Mouse (Mus musculus) central nervous system, embryonic 18 days (tissue): ENCODE measurements around the gene Gm16867. TPM values are rescaled to one million over a fixed set of nuclear protein-coding genes. Genes with fewer than 3 reads are reported as not detected.

Experiments used
- polyA plus RNA-seq: library from polyadenylated mRNA; depleted of rRNA; stranded (reverse); fragments of >200 nt; gene quantifications from 2 replicates; pipeline ENCODE4 v1.2.3, GENCODE M21; 2012; rRNA removed

Gene Gm16867
- polyA plus RNA-seq, result 0.04 and 0.06 TPM in 2 replicates

DNA sequence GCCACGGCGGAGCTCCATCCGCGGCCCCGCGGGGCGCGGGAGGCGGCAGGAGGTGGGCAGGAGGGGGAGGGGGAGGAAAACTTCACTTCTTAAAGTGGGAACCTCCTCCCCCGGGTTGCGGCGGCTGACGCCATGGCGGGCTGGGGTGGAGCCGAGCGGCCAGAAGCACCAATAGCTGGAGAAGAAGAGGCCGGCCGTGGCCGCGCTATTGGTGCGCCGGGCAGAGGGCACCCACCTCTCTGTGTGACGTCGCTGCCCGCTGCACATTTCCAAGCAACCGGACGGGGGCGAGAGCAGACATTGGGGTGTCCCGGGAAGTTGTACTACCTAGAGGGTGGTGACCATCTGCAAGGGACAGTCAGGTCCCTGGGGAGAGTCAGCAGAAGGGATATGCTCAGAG, at the start of gene Gm16867:
Gene Gm16867 (minus strand): TSS at position 189 of the 400 bp plus-strand sequence.

DNA sequence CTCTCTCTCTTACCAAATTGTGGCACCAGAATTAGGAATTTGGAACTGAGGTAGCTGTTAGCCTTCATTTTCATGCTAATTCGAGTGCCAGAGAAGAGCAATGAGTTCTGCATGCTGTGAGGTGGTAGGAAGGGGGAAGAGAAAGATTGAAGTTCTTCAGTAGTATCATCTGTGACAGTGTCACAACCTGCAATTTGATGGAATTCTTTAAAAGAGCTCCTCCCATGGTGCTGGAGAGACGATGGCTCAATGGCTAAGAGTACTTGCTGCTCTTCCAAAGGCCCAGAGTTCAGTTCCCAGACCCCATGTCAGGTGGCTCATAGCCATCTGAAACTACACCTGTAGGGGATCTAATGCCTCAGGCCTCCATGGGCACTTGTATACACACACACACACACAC, 9.3 kb upstream of the Gm16867 start, which contains the start of gene Gm27179:
Gene Gm27179 (minus strand): TSS at position 101 of the 400 bp plus-strand sequence.

Other genes with a start within 250 kb of the Gm16867 start
- gene Synb, start 209.1 kb downstream of the Gm16867 start, polyA plus RNA-seq, result 0.01 TPM in 1 of 2 replicates, not detected in the other
- 0.03 TPM in 1 of 2 replicates, not detected in the other for gene Gm27179, start 9.2 kb upstream of the Gm16867 start, polyA plus RNA-seq
- 11.4 and 12.0 TPM in 2 replicates for gene Entpd4b, start 52.1 kb upstream of the Gm16867 start, polyA plus RNA-seq